Mouse (Mus musculus) heart, embryonic 11.5 days (tissue): Measurements from ENCODE around the gene Arhgap44. TPM values are rescaled to one million over a fixed set of nuclear protein-coding genes. Genes with fewer than 3 reads are reported as not detected.

Source experiments
- ATAC-seq: fragments of 200-750 bp; cut with Nextera tagmentation; replicated peaks from 2 replicates; pipeline ENCODE4 v1.8.0; 2017; ENCODE audit warnings: moderate library complexity; ENCODE audit not compliant: insufficient number of reproducible peaks, low FRiP score, low TSS enrichment
- H3K27ac ChIP-seq: fragments of 300-500 bp; sonication (generic); 2 replicates; pipeline ENCODE4 v1.5.1; 2014; ENCODE audit warnings: mild to moderate bottlenecking, low read depth, low read length
- H3K27me3 ChIP-seq: fragments of 300-500 bp; sonication (generic); 2 replicates; pipeline ENCODE4 v1.6.1; 2014; ENCODE audit warnings: mild to moderate bottlenecking, low read length, mixed read lengths; ENCODE audit not compliant: control insufficient read depth, insufficient read depth
- H3K36me3 ChIP-seq: fragments of 300-500 bp; sonication (generic); 2 replicates; pipeline ENCODE4 v1.6.1; 2014; ENCODE audit warnings: mild to moderate bottlenecking, low read length, moderate library complexity, mixed read lengths; ENCODE audit not compliant: control insufficient read depth, insufficient read depth
- H3K4me1 ChIP-seq: fragments of 300-500 bp; sonication (generic); 2 replicates; pipeline ENCODE4 v1.6.1; 2014; ENCODE audit warnings: low read length; ENCODE audit not compliant: control insufficient read depth, insufficient read depth
- H3K4me2 ChIP-seq: fragments of 300-500 bp; sonication (generic); 2 replicates; pipeline ENCODE4 v1.6.1; 2014; ENCODE audit warnings: mild to moderate bottlenecking, moderate library complexity
- H3K4me3 ChIP-seq: fragments of 300-500 bp; sonication (generic); 2 replicates; pipeline ENCODE4 v1.5.1; 2014; ENCODE audit warnings: low read depth, low read length
- H3K9ac ChIP-seq: fragments of 300-500 bp; sonication (generic); 2 replicates; pipeline ENCODE4 v1.6.1; 2014; ENCODE audit warnings: mild to moderate bottlenecking, low read depth, low read length, moderate library complexity
- H3K9me3 ChIP-seq: fragments of 300-500 bp; sonication (generic); replicated peaks from 2 replicates; pipeline ENCODE4 v1.6.1; 2016; ENCODE audit warnings: low read length; ENCODE audit not compliant: control insufficient read depth
- WGBS: fragments of 180-500 bp; shearing (Covaris S2); extraction: QIAGEN DNeasy Blood & Tissue Kit; methylation state at CpG from one replicate; pipeline ENCODE4 v1.1.7; 2014; ENCODE audit not compliant: insufficient replicate concordance; 5-methylcytosine and 5-hydroxymethylcytosine counted together
- polyA plus RNA-seq: library from polyadenylated mRNA; unstranded; fragments of >200 nt; fragmentation: Nextera tagmentation; extraction: Ambion mirVana; gene quantifications from 2 replicates; pipeline ENCODE4 v1.2.1, GENCODE M21; 2014

Arhgap44 gene
- polyA plus RNA-seq, 1 experiment from 2014 or later, result 10.1 TPM

GRCm38 (mm10) chr11:65157966-65158657 is 4.6 kb downstream of the Arhgap44 start:
- Histone ChIP-seq H3K9ac (no peak overlapping the region), H3K9me3 (no peaks in the 10 kb centered on the region)
- WGBS, result 89% methylated on average over 20 of the region's 20 CpGs

GRCm38 (mm10) chr11:65153006-65153405 is 9.8 kb downstream of the Arhgap44 start:
- Histone ChIP-seq H3K4me2 (no peak overlapping the region), H3K9ac (no peak overlapping the region), H3K27ac (no peak overlapping the region), H3K36me3 (no peaks in the 10 kb centered on the region), H3K9me3 (no peaks in the 10 kb centered on the region), H3K27me3 (no peaks in the 10 kb centered on the region), H3K4me3 (no peak overlapping the region), H3K4me1 (peaks cover 20% of the 10 kb centered on the region)
- ATAC-seq, result no peak
- WGBS, result 81% methylated on average over 5 of the region's 5 CpGs

More at GRCm38 (mm10) chr11:65157966-65158657, 4.6 kb downstream of the Arhgap44 start:
- H3K4me3 ChIP-seq, result no peak overlapping the region
- H3K27me3 ChIP-seq, result no peaks in the 10 kb centered on the region
- H3K36me3 ChIP-seq, result no peaks in the 10 kb centered on the region
- no peak overlapping the region for H3K4me2 ChIP-seq
- no peak for ATAC-seq
- peaks cover 18% of the 10 kb centered on the region for H3K4me1 ChIP-seq
- no peak overlapping the region for H3K27ac ChIP-seq

DNA sequence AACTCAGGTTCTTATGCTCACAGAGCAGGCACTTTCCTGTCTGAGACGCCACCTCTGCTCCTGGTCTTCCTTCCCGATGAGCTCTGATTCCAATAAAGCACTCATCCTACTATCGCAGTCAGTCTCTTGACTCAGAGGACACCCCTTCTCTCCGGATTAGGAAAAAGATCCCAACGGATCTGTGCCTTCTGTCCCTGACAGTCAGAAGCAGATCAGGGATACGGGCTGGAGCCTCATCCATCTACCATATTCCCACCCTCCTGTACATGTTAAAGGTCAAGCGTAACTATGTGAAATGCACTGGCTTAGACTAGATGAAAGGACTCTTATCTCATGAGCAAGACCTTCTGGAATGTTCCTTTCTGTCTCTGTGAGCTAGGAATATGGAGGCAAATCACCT is 14.3 kb downstream of the Arhgap44 start:
- Histone ChIP-seq H3K9ac (no peak overlapping the region), H3K36me3 (no peaks in the 10 kb centered on the region), H3K27me3 (no peaks in the 10 kb centered on the region), H3K4me1 (peaks cover 22% of the 10 kb centered on the region), H3K4me2 (0 out of 2 replicates have a peak overlapping the region, but pooled peaks have one; percentile 15), H3K4me3 (no peak overlapping the region), H3K9me3 (no peaks in the 10 kb centered on the region), H3K27ac (no peak overlapping the region)
- no peak for ATAC-seq
- WGBS, result 62% methylated on average over 7 of the region's 7 CpGs

- H3K9ac ChIP-seq, result no peak overlapping the region
- peak; percentile 55; the same call in 1 of the 2 replicates for ATAC-seq
- H3K4me2 ChIP-seq, result no peak overlapping the region
- peak overlapping the region; percentile 66 for H3K27ac ChIP-seq
- peaks cover 30% of the 10 kb centered on the region for H3K4me1 ChIP-seq
- no peaks in the 10 kb centered on the region for H3K9me3 ChIP-seq
- no peaks in the 10 kb centered on the region for H3K27me3 ChIP-seq
- no peak overlapping the region for H3K4me3 ChIP-seq
- no peaks in the 10 kb centered on the region for H3K36me3 ChIP-seq
- 44% methylated on average over 4 of the region's 4 CpGs for WGBS
Observed at GRCm38 (mm10) chr11:65142838-65143417, 19.8 kb downstream of the Arhgap44 start.

- Histone ChIP-seq H3K9ac (no peak overlapping the region), H3K27me3 (no peaks in the 10 kb centered on the region), H3K9me3 (no peaks in the 10 kb centered on the region), H3K4me1 (peaks cover 32% of the 10 kb centered on the region), H3K27ac (no peak overlapping the region), H3K4me2 (no peak overlapping the region), H3K36me3 (no peaks in the 10 kb centered on the region), H3K4me3 (no peak overlapping the region)
- 83% methylated on average over 3 of the region's 3 CpGs for WGBS
- ATAC-seq, result no peak
Observed at GRCm38 (mm10) chr11:65139030-65139429, 23.7 kb downstream of the Arhgap44 start.

DNA sequence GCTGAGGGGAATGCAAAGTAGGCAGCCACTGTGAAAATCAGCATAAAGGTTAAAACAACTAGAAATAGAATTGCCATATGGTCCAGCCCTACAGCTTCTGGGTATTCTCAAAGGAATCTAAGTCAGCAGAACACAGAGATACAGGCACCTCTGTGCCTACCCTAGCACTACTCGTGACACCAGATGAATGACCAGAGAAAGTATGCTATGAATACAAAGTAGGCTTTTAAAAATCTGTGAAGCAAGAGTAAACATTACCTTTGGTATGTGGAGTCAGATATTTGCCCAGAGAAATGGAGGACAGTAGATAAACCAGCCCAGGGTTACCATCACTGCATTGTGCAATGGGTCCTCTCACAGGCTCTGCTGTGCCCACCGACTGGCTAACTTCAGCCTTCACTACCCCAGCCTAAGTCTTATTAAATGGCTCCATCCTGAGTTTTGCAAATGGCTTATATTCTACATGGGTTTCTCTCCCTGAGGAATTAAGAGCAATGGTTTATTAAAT is 25.6 kb downstream of the Arhgap44 start:
- Histone ChIP-seq H3K4me3 (no peak overlapping the region), H3K27ac (no peak overlapping the region), H3K36me3 (no peaks in the 10 kb centered on the region), H3K4me1 (peaks cover 17% of the 10 kb centered on the region), H3K4me2 (no peak overlapping the region), H3K9ac (no peak overlapping the region), H3K9me3 (no peaks in the 10 kb centered on the region), H3K27me3 (no peaks in the 10 kb centered on the region)
- 57% methylated on average over 2 of the region's 2 CpGs for WGBS
- ATAC-seq, result no peak

- no peak for ATAC-seq
- no peak overlapping the region for H3K9ac ChIP-seq
- no peak overlapping the region for H3K4me2 ChIP-seq
- no peak overlapping the region for H3K4me3 ChIP-seq
- H3K27ac ChIP-seq, result no peak overlapping the region
- H3K9me3 ChIP-seq, result no peaks in the 10 kb centered on the region
- H3K27me3 ChIP-seq, result no peaks in the 10 kb centered on the region
- 69% methylated on average over 8 of the region's 8 CpGs for WGBS
- peaks cover 9% of the 10 kb centered on the region for H3K4me1 ChIP-seq
- H3K36me3 ChIP-seq, result no peaks in the 10 kb centered on the region
Observed at GRCm38 (mm10) chr11:65135251-65135739, 27.5 kb downstream of the Arhgap44 start.

GRCm38 (mm10) chr11:65133661-65134060 is 29.1 kb downstream of the Arhgap44 start:
- Histone ChIP-seq H3K4me3 (no peak overlapping the region), H3K27me3 (no peaks in the 10 kb centered on the region), H3K4me1 (peaks cover 9% of the 10 kb centered on the region), H3K27ac (no peak overlapping the region), H3K36me3 (no peaks in the 10 kb centered on the region), H3K9ac (no peak overlapping the region), H3K9me3 (no peaks in the 10 kb centered on the region), H3K4me2 (no peak overlapping the region)
- WGBS, result 75% methylated on average over 4 of the region's 4 CpGs
- no peak for ATAC-seq
